Mouse (Mus musculus): ENCODE measurements at regions not wholly inside any gene's neighbourhood (a gene's known extent, or its start where the extent isn't known, plus 50 kb on each side); places are given as distances from the start of the nearest gene placed in this dataset.

GRCm38 (mm10) chr15:41154551-41155151 is 1020.5 kb downstream of the 9330182O14Rik start:
- Histone ChIP-seq H3K9me3 (replicated peaks) (no peaks in the 10 kb centered on the region), H3K4me3 (replicated peaks) (no peak overlapping the region), H3K27ac (no peak overlapping the region), H3K27me3 (no peaks in the 10 kb centered on the region), H3K9ac (no peak overlapping the region), H3K4me1 (replicated peaks) (no peaks in the 10 kb centered on the region), H3K4me2 (peak overlapping the region; percentile 49), H3K36me3 (no peaks in the 10 kb centered on the region)
- ATAC-seq (ENCODE audit: low read depth), result no peak
- 36% methylated on average over 7 of the region's 7 CpGs for WGBS (ENCODE audit: insufficient replicate concordance)
- DNase-seq, result no peak

GRCm38 (mm10) chr15:41155169-41155638 is 1021.0 kb downstream of the 9330182O14Rik start:
- H3K27ac ChIP-seq, result no peak overlapping the region
- H3K4me1 ChIP-seq (replicated peaks), result no peaks in the 10 kb centered on the region
- H3K36me3 ChIP-seq, result no peaks in the 10 kb centered on the region
- DNase-seq, result no peak
- no peak for ATAC-seq (ENCODE audit: low read depth)
- no peak overlapping the region for H3K9ac ChIP-seq
- H3K4me3 ChIP-seq (replicated peaks), result 0 out of 2 replicates have a peak overlapping the region, but pooled peaks have one; percentile 10
- 19% methylated on average over 16 of the region's 16 CpGs for WGBS (ENCODE audit: insufficient replicate concordance)
- no peaks in the 10 kb centered on the region for H3K27me3 ChIP-seq
- peak overlapping the region; percentile 49 for H3K4me2 ChIP-seq
- no peaks in the 10 kb centered on the region for H3K9me3 ChIP-seq (replicated peaks)

GRCm38 (mm10) chr15:41157802-41158201 is 1023.6 kb downstream of the 9330182O14Rik start:
- Histone ChIP-seq H3K9ac (no peak overlapping the region), H3K4me1 (replicated peaks) (no peaks in the 10 kb centered on the region), H3K4me2 (no peak overlapping the region), H3K36me3 (no peaks in the 10 kb centered on the region), H3K4me3 (replicated peaks) (no peak overlapping the region), H3K9me3 (replicated peaks) (no peaks in the 10 kb centered on the region), H3K27me3 (no peaks in the 10 kb centered on the region), H3K27ac (no peak overlapping the region)
- DNase-seq (no peak), ATAC-seq (ENCODE audit: low read depth) (no peak)

- Histone ChIP-seq H3K36me3 (no peaks in the 10 kb centered on the region), H3K4me3 (replicated peaks) (no peak overlapping the region), H3K4me2 (no peak overlapping the region), H3K27ac (no peak overlapping the region), H3K27me3 (no peaks in the 10 kb centered on the region), H3K9me3 (replicated peaks) (no peaks in the 10 kb centered on the region), H3K9ac (no peak overlapping the region), H3K4me1 (replicated peaks) (no peaks in the 10 kb centered on the region)
- ATAC-seq (ENCODE audit: low read depth), result no peak
- 32% methylated on average over 8 of the region's 8 CpGs for WGBS (ENCODE audit: insufficient replicate concordance)
- DNase-seq, result no peak
Observed at GRCm38 (mm10) chr15:41162268-41162667, 1028.1 kb downstream of the 9330182O14Rik start.

GRCm38 (mm10) chr15:41162793-41163192 is 1028.6 kb downstream of the 9330182O14Rik start:
- no peaks in the 10 kb centered on the region for H3K9me3 ChIP-seq (replicated peaks)
- no peak for DNase-seq
- no peak for ATAC-seq (ENCODE audit: low read depth)

GRCm38 (mm10) chr15:41163643-41164358 is 1029.6 kb downstream of the 9330182O14Rik start:
- H3K9me3 ChIP-seq (replicated peaks), result no peaks in the 10 kb centered on the region
- WGBS (ENCODE audit: insufficient replicate concordance), result 14% methylated on average over 8 of the region's 8 CpGs
- no peak for DNase-seq
- H3K9ac ChIP-seq, result no peak overlapping the region
- H3K36me3 ChIP-seq, result no peaks in the 10 kb centered on the region
- peak overlapping the region; percentile 22; the same call in 1 of the 2 replicates for H3K4me3 ChIP-seq (replicated peaks)
- no peaks in the 10 kb centered on the region for H3K27me3 ChIP-seq
- H3K27ac ChIP-seq, result no peak overlapping the region
- H3K4me2 ChIP-seq, result peak overlapping the region; percentile 49
- no peak for ATAC-seq (ENCODE audit: low read depth)
- H3K4me1 ChIP-seq (replicated peaks), result no peaks in the 10 kb centered on the region

More at GRCm38 (mm10) chr15:41162793-41163192, 1028.6 kb downstream of the 9330182O14Rik start:
- under 1% methylated on average over 8 of the region's 8 CpGs for WGBS (ENCODE audit: insufficient replicate concordance)
- H3K9ac ChIP-seq, result no peak overlapping the region
- H3K4me3 ChIP-seq (replicated peaks), result no peak overlapping the region
- no peaks in the 10 kb centered on the region for H3K4me1 ChIP-seq (replicated peaks)
- H3K27me3 ChIP-seq, result no peaks in the 10 kb centered on the region
- no peak overlapping the region for H3K27ac ChIP-seq
- H3K36me3 ChIP-seq, result no peaks in the 10 kb centered on the region
- H3K4me2 ChIP-seq, result no peak overlapping the region

GRCm38 (mm10) chr15:41165534-41165933 is 1031.4 kb downstream of the 9330182O14Rik start:
- H3K9ac ChIP-seq, result no peak overlapping the region
- no peaks in the 10 kb centered on the region for H3K4me1 ChIP-seq (replicated peaks)
- ATAC-seq (ENCODE audit: low read depth) (no peak), DNase-seq (no peak)
- no peak overlapping the region for H3K4me3 ChIP-seq (replicated peaks)
- H3K27me3 ChIP-seq, result no peaks in the 10 kb centered on the region
- H3K36me3 ChIP-seq, result no peaks in the 10 kb centered on the region
- 55% methylated on average over 3 of the region's 3 CpGs for WGBS (ENCODE audit: insufficient replicate concordance)
- H3K4me2 ChIP-seq, result no peak overlapping the region
- H3K9me3 ChIP-seq (replicated peaks), result no peaks in the 10 kb centered on the region
- no peak overlapping the region for H3K27ac ChIP-seq

- Histone ChIP-seq H3K9me3 (replicated peaks) (no peaks in the 10 kb centered on the region), H3K4me3 (replicated peaks) (no peak overlapping the region), H3K36me3 (no peaks in the 10 kb centered on the region), H3K27me3 (no peaks in the 10 kb centered on the region), H3K27ac (no peak overlapping the region), H3K4me2 (no peak overlapping the region), H3K4me1 (replicated peaks) (no peaks in the 10 kb centered on the region), H3K9ac (no peak overlapping the region)
- DNase-seq, result no peak
- WGBS (ENCODE audit: insufficient replicate concordance), result 64% methylated on average over 5 of the region's 5 CpGs
- no peak for ATAC-seq (ENCODE audit: low read depth)
Observed at GRCm38 (mm10) chr15:41190792-41191191, 1056.6 kb downstream of the 9330182O14Rik start.

- no peak overlapping the region for H3K4me3 ChIP-seq (replicated peaks)
- ATAC-seq (ENCODE audit: low read depth) (no peak), DNase-seq (peak; percentile 11)
- no peaks in the 10 kb centered on the region for H3K9me3 ChIP-seq (replicated peaks)
- WGBS (ENCODE audit: insufficient replicate concordance), result 16% methylated on average over 3 of the region's 3 CpGs
- no peak overlapping the region for H3K9ac ChIP-seq
- H3K27me3 ChIP-seq, result no peaks in the 10 kb centered on the region
- no peaks in the 10 kb centered on the region for H3K4me1 ChIP-seq (replicated peaks)
- H3K36me3 ChIP-seq, result no peaks in the 10 kb centered on the region
- no peak overlapping the region for H3K4me2 ChIP-seq
- H3K27ac ChIP-seq, result no peak overlapping the region
Observed at GRCm38 (mm10) chr15:41193240-41193639, 1059.1 kb downstream of the 9330182O14Rik start.

GRCm38 (mm10) chr15:41223801-41224200 is 1089.6 kb downstream of the 9330182O14Rik start:
- Histone ChIP-seq H3K4me1 (replicated peaks) (no peaks in the 10 kb centered on the region), H3K36me3 (no peaks in the 10 kb centered on the region), H3K27ac (no peak overlapping the region), H3K9ac (no peak overlapping the region), H3K4me2 (no peak overlapping the region), H3K27me3 (no peaks in the 10 kb centered on the region), H3K4me3 (replicated peaks) (no peak overlapping the region), H3K9me3 (replicated peaks) (no peaks in the 10 kb centered on the region)
- no peak for ATAC-seq (ENCODE audit: low read depth)
- DNase-seq, result no peak
- 45% methylated on average over 1 of the region's 1 CpGs for WGBS (ENCODE audit: insufficient replicate concordance)

GRCm38 (mm10) chr15:41232406-41233060 is 1098.4 kb downstream of the 9330182O14Rik start:
- H3K4me2 ChIP-seq, result no peak overlapping the region
- H3K27ac ChIP-seq, result no peak overlapping the region
- no peak for ATAC-seq (ENCODE audit: low read depth)
- no peak for DNase-seq
- H3K9ac ChIP-seq, result no peak overlapping the region
- H3K4me3 ChIP-seq (replicated peaks), result no peak overlapping the region
- no peaks in the 10 kb centered on the region for H3K36me3 ChIP-seq
- no peaks in the 10 kb centered on the region for H3K4me1 ChIP-seq (replicated peaks)
- 37% methylated on average over 2 of the region's 2 CpGs for whole genome bisulfite sequencing (ENCODE audit: insufficient replicate concordance)
- H3K27me3 ChIP-seq, result no peaks in the 10 kb centered on the region
- no peaks in the 10 kb centered on the region for H3K9me3 ChIP-seq (replicated peaks)

All from liver, embryonic 13.5 days (tissue).